Mouse (Mus musculus) kidney, embryonic 15.5 days (tissue): ENCODE results near the gene Gmeb1. TPM values are rescaled to one million over a fixed set of nuclear protein-coding genes. Genes with fewer than 3 reads are reported as not detected.
"Not testable (repeated sequence)": the region's sequence is repeated elsewhere in the genome, so short reads cannot be mapped to it uniquely, and the experiment has no call there.

Source experiments
- ATAC-seq: fragments of 200-750 bp; cut with Nextera tagmentation; replicated peaks from 2 replicates; pipeline ENCODE4 v1.8.0; 2017; ENCODE audit warnings: moderate TSS enrichment; ENCODE audit not compliant: low FRiP score
- H3K27ac ChIP-seq: fragments of 300-500 bp; sonication (generic); 2 replicates; pipeline ENCODE4 v1.5.1; 2015; ENCODE audit warnings: mild to moderate bottlenecking, inconsistent platforms
- H3K27me3 ChIP-seq: fragments of 300-500 bp; sonication (generic); 2 replicates; pipeline ENCODE4 v1.6.1; 2015; ENCODE audit warnings: inconsistent platforms
- H3K36me3 ChIP-seq: fragments of 300-500 bp; sonication (generic); 2 replicates; pipeline ENCODE4 v1.6.1; 2015; ENCODE audit warnings: inconsistent platforms
- H3K4me1 ChIP-seq: fragments of 300-500 bp; sonication (generic); 2 replicates; pipeline ENCODE4 v1.6.1; 2015; ENCODE audit warnings: inconsistent platforms
- H3K4me2 ChIP-seq: fragments of 300-500 bp; sonication (generic); 2 replicates; pipeline ENCODE4 v1.6.1; 2015; ENCODE audit warnings: moderate library complexity, mild to moderate bottlenecking, inconsistent platforms
- H3K4me3 ChIP-seq: fragments of 300-500 bp; sonication (generic); replicated peaks from 2 replicates; pipeline ENCODE4 v1.5.1; 2015; ENCODE audit warnings: mild to moderate bottlenecking, inconsistent platforms
- H3K9ac ChIP-seq: fragments of 300-500 bp; sonication (generic); 2 replicates; pipeline ENCODE4 v1.6.1; 2015; ENCODE audit warnings: mild to moderate bottlenecking, inconsistent platforms
- H3K9me3 ChIP-seq: fragments of 300-500 bp; sonication (generic); replicated peaks from 2 replicates; pipeline ENCODE4 v1.6.1; 2016; ENCODE audit warnings: inconsistent platforms
- WGBS: fragments of 180-500 bp; shearing (Covaris S2); methylation state at CpG from one replicate; pipeline ENCODE4 v1.1.7; 2015; ENCODE audit warnings: mixed read lengths; 5-methylcytosine and 5-hydroxymethylcytosine counted together
- polyA plus RNA-seq: library from polyadenylated mRNA; unstranded; fragments of >200 nt; fragmentation: Nextera tagmentation; extraction: Ambion mirVana; gene quantifications from 2 replicates; pipeline ENCODE4 v1.2.1, GENCODE M21; 2015

Gmeb1 gene
- polyA plus RNA-seq, 1 experiment from 2014 or later = 40.1 TPM

DNA sequence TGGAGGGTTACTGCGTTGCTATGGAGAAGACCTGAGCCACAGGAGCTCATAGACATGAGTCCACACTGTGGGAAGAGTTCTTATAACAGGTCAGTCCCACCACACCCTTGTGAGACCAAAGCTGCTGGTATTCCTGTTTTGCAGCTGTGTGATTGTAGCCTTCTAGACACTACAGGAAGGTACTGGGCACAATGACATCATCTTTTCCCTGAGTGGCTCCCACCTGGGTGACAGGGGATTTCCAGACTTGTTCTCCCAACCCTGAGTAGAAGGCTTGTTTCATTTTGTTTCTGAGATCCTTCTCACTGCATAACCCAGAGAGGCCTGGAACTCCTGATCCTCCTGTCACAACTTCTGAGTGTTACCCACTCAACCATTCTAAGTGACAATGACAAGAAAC lies 38.4 kb upstream of the Gmeb1 start:
- no peak overlapping the region for H3K9ac ChIP-seq
- no peaks in the 10 kb centered on the region for H3K36me3 ChIP-seq
- H3K4me2 ChIP-seq = no peak overlapping the region
- H3K4me1 ChIP-seq = peaks cover 12% of the 10 kb centered on the region
- no peak for ATAC-seq
- no peaks in the 10 kb centered on the region for H3K27me3 ChIP-seq
- WGBS = 95% methylated on average over 1 of the region's 1 CpGs
- H3K9me3 ChIP-seq = no peaks in the 10 kb centered on the region
- H3K4me3 ChIP-seq = no peak overlapping the region
- H3K27ac ChIP-seq = no peak overlapping the region

GRCm38 (mm10) chr4:132295696-132296390 lies 34.4 kb upstream of the Gmeb1 start:
- no peak for ATAC-seq
- no peak overlapping the region for H3K9ac ChIP-seq
- WGBS = 49% methylated on average over 8 of the region's 8 CpGs
- no peaks in the 10 kb centered on the region for H3K27me3 ChIP-seq
- H3K27ac ChIP-seq = no peak overlapping the region
- H3K4me2 ChIP-seq = no peak overlapping the region
- H3K36me3 ChIP-seq = peaks cover 27% of the 10 kb centered on the region
- H3K4me3 ChIP-seq = no peak overlapping the region
- no peaks in the 10 kb centered on the region for H3K4me1 ChIP-seq
- no peaks in the 10 kb centered on the region for H3K9me3 ChIP-seq

DNA sequence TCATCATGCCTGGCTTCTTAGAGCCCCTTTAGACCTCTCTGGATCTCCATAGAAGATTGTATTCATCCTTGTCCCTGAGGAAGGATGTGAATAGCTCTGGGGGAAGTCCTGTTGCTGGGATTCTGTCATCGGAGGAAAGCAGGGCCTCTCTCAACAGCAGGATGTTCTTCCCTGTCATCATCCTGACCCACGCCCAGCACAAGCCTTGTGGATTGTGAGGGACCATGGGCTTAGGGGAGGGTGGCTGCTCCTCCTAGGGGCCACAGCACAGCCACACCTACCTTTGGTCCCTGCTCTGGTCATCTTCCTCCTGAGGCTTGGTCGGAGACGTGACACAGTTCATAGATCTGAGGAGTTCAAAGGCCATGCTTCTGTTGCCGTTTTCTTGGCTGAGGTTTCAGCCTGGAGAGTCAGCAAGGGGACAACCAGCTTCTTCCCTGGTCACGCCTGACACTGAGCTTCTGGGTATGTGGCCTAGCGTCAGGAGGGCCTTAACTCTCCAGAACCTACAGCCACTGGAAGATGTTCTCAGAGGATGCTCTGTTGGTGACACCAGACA lies 32.4 kb upstream of the Gmeb1 start:
- peaks cover 40% of the 10 kb centered on the region for H3K36me3 ChIP-seq
- no peak for ATAC-seq
- WGBS = 57% methylated on average over 7 of the region's 7 CpGs
- no peak overlapping the region for H3K27ac ChIP-seq
- H3K4me3 ChIP-seq = no peak overlapping the region
- H3K4me1 ChIP-seq = no peaks in the 10 kb centered on the region
- no peak overlapping the region for H3K9ac ChIP-seq
- no peaks in the 10 kb centered on the region for H3K9me3 ChIP-seq
- H3K4me2 ChIP-seq = no peak overlapping the region
- H3K27me3 ChIP-seq = no peaks in the 10 kb centered on the region

- Histone ChIP-seq H3K4me3 (no peak overlapping the region), H3K9me3 (no peaks in the 10 kb centered on the region), H3K9ac (no peak overlapping the region), H3K36me3 (peaks cover 40% of the 10 kb centered on the region), H3K4me1 (no peaks in the 10 kb centered on the region), H3K27me3 (no peaks in the 10 kb centered on the region), H3K27ac (no peak overlapping the region), H3K4me2 (no peak overlapping the region)
- WGBS = 47% methylated on average over 4 of the region's 4 CpGs
- no peak for ATAC-seq
Observed at GRCm38 (mm10) chr4:132292988-132293387, 31.6 kb upstream of the Gmeb1 start.

DNA sequence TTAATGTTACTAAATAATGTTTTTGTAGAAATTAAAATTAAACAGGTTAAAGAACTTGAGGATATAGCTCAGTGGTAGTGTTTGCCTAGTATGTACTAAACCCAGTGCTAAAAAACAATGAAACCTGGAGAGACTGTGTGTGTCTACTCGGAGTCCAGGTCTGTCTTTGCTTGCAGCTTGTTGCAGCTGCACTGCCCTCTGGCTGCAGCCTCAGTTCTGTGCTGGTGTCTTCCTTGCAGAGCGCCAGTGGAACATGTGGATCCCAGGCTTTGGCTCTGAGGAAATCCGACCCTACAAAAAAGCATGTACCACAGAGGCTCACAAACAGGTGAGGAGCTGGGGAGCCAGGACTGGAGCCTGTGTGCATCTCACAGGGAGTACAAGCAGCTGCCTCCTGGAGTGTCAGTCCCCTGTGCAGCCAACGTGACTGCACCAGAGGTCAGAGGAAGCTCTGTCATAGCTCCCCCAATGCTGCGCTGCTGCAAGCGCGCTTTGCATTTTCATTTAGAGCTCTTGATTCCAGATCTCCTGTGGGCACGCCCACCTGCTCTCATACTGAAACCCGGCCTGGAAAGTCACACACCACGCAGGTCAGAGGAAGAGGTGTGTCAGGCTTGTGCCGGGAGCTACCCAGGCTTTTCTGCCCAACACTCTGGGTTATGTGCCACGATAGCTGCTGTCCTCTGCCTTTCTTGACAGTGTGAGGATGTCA lies 30.4 kb upstream of the Gmeb1 start:
- Histone ChIP-seq H3K27me3 (no peaks in the 10 kb centered on the region), H3K27ac (no peak overlapping the region), H3K9ac (no peak overlapping the region), H3K4me2 (no peak overlapping the region), H3K4me1 (no peaks in the 10 kb centered on the region), H3K9me3 (no peaks in the 10 kb centered on the region), H3K4me3 (no peak overlapping the region), H3K36me3 (peaks cover 46% of the 10 kb centered on the region)
- no peak for ATAC-seq
- WGBS = 86% methylated on average over 12 of the region's 12 CpGs

DNA sequence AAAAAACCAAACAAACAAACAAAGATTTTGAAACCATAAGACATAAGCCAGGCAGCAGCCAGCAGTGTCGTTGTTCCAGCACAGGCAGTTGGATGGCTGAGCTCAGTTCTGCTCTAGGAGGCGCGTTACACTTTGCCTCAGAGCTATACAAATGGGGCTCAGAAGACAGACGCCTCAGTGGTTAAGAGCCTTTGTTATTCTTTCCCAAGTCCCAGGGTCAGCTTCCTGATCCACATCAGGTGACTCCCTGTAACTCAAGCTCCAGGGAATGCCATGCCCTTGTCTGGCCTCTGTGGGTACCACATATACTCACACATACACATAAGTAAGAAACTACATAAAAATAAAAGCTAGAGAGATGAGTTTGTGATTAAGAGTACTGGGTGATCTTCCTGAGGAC lies 29.7 kb upstream of the Gmeb1 start:
- Histone ChIP-seq H3K4me2 (no peak overlapping the region), H3K9ac (no peak overlapping the region), H3K4me3 (no peak overlapping the region), H3K27ac (no peak overlapping the region), H3K9me3 (no peaks in the 10 kb centered on the region), H3K36me3 (peaks cover 52% of the 10 kb centered on the region), H3K4me1 (no peaks in the 10 kb centered on the region), H3K27me3 (no peaks in the 10 kb centered on the region)
- no peak for ATAC-seq
- 78% methylated on average over 4 of the region's 4 CpGs for WGBS

- ATAC-seq, H3K9me3 ChIP-seq, H3K27ac ChIP-seq, H3K4me1 ChIP-seq, H3K4me2 ChIP-seq, H3K9ac ChIP-seq, H3K27me3 ChIP-seq, H3K4me3 ChIP-seq: not testable (repeated sequence)
- 90% methylated on average over 4 of the region's 5 CpGs for WGBS
- peaks cover 64% of the 10 kb centered on the region for H3K36me3 ChIP-seq
Observed at GRCm38 (mm10) chr4:132288840-132289239, 27.4 kb upstream of the Gmeb1 start.

DNA sequence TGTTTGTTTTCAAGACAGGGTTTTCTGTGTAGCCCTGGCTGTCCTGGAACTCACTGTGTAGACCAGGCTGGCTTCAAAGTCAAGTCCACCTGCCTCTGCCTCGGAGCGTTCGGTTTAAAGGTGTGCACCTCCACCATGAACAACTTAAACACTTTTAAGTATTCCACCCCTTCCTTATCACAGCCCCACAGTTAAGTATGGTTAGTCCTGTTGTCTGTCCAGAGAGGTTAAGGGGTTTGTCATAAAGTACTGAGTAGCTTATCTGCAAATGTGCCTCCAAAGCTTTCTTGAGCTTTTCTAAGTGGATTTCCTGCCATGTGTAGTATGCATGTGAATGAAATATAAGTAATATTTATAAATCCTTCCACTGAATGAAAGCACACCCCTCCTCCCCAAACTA lies 14.5 kb upstream of the Gmeb1 start:
- peaks cover 5% of the 10 kb centered on the region; the same call in 1 of the 2 replicates for H3K36me3 ChIP-seq
- WGBS = 85% methylated on average over 3 of the region's 3 CpGs
- ATAC-seq = no peak
- H3K4me1 ChIP-seq = peaks cover 16% of the 10 kb centered on the region
- H3K4me3 ChIP-seq = no peak overlapping the region
- H3K27ac ChIP-seq = no peak overlapping the region
- H3K4me2 ChIP-seq = no peak overlapping the region
- no peaks in the 10 kb centered on the region for H3K9me3 ChIP-seq
- H3K27me3 ChIP-seq = no peaks in the 10 kb centered on the region
- H3K9ac ChIP-seq = no peak overlapping the region

- ATAC-seq = peak; percentile 92
- Histone ChIP-seq H3K4me1 (peaks cover 22% of the 10 kb centered on the region), H3K9me3 (no peaks in the 10 kb centered on the region), H3K4me3 (peak within 1 kb of the TSS; percentile 68), H3K4me2 (peak within 1 kb of the TSS; percentile 80), H3K36me3 (peaks cover 5% of the 10 kb centered on the region; the same call in 1 of the 2 replicates), H3K27ac (peak within 1 kb of the TSS; percentile 95), H3K27me3 (no peaks in the 10 kb centered on the region), H3K9ac (peak within 1 kb of the TSS; percentile 79)
- WGBS = under 1% methylated on average over 48 of the region's 48 CpGs
Observed at GRCm38 (mm10) chr4:132274156-132274862, 12.9 kb upstream of the Gmeb1 start, which contains the start of gene Taf12. TSS of gene Taf12 (plus strand) at chr4:132274375.

- peaks cover 5% of the 10 kb centered on the region; the same call in 1 of the 2 replicates for H3K36me3 ChIP-seq
- 60% methylated on average over 2 of the region's 2 CpGs for WGBS
- H3K4me3 ChIP-seq = peak overlapping the region; percentile 68
- no peaks in the 10 kb centered on the region for H3K27me3 ChIP-seq
- no peak for ATAC-seq
- peak overlapping the region; percentile 80 for H3K4me2 ChIP-seq
- H3K4me1 ChIP-seq = peaks cover 22% of the 10 kb centered on the region
- no peaks in the 10 kb centered on the region for H3K9me3 ChIP-seq
- peak overlapping the region; percentile 79 for H3K9ac ChIP-seq
- H3K27ac ChIP-seq = no peak overlapping the region
Observed at GRCm38 (mm10) chr4:132273166-132273565, 11.8 kb upstream of the Gmeb1 start.

GRCm38 (mm10) chr4:132269740-132270560 lies 8.5 kb upstream of the Gmeb1 start:
- Histone ChIP-seq H3K4me2 (peak overlapping the region; percentile 65), H3K9ac (peak overlapping the region; percentile 51), H3K9me3 (no peaks in the 10 kb centered on the region), H3K36me3 (no peaks in the 10 kb centered on the region), H3K27me3 (no peaks in the 10 kb centered on the region), H3K4me1 (peaks cover 14% of the 10 kb centered on the region), H3K4me3 (peak overlapping the region; percentile 37), H3K27ac (peak overlapping the region; percentile 98)
- under 1% methylated on average over 35 of the region's 35 CpGs for WGBS
- ATAC-seq = peak; percentile 75
